Mouse (Mus musculus): ENCODE measurements around the gene Krt27. TPM values are rescaled to one million over a fixed set of nuclear protein-coding genes. Genes with fewer than 3 reads are reported as not detected.

Gene Krt27
- polyA plus RNA-seq, 2 experiments: not detected

DNA sequence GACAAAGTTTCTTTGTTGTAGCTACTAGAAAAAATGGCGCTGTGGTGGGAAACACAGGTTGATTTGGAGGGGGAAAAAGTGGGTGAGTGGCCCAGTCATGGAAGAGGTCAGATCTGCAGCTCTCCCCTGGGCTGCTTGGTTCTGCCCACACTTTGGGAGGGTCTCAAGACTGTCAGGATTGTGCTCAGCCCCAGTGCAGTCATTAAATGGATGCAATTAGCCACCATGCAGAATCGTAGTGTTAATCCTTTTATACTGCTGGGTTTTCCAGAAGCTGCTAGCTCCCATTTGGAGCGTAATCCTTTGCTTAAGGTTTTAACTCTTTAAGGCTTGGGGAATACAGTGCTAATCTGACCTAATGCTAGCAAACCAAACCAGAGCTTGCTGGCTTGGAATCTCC lies 45.1 kb upstream of the Krt27 start:
- ATAC-seq (ENCODE audit: low FRiP score, low read depth): no peak
- WGBS: 32% methylated on average over 3 of the region's 3 CpGs

GRCm38 (mm10) chr11:99392492-99392891 lies 41.6 kb upstream of the Krt27 start:
- H3K4me3 ChIP-seq (replicated peaks; ENCODE audit: low read length): no peak overlapping the region
- no peaks in the 10 kb centered on the region for H3K27me3 ChIP-seq (ENCODE audit: control insufficient read depth, insufficient read depth, low read length)
- WGBS: 84% methylated on average over 10 of the region's 10 CpGs
- ATAC-seq (ENCODE audit: low FRiP score, low read depth) (no peak), DNase-seq (ENCODE audit: low spot score) (no peak)
- H3K27ac ChIP-seq (replicated peaks; ENCODE audit: low read depth, low read length): no peak overlapping the region
- H3K9me3 ChIP-seq (ENCODE audit: control insufficient read depth, low read length): no peaks in the 10 kb centered on the region
- H3K9ac ChIP-seq (ENCODE audit: low read depth, low read length, severe bottlenecking): no peak overlapping the region
- H3K36me3 ChIP-seq (ENCODE audit: control insufficient read depth, insufficient read depth, low read length): no peaks in the 10 kb centered on the region
- no peaks in the 10 kb centered on the region for H3K4me1 ChIP-seq (ENCODE audit: control insufficient read depth, insufficient read depth, low read length)
- H3K4me2 ChIP-seq (replicated peaks; ENCODE audit: low read depth, low read length, severe bottlenecking): no peak overlapping the region
- TF ChIP-seq POLR2A (IDR thresholded peaks at IDR 0.05; ENCODE audit: borderline replicate concordance, extremely low read depth, insufficient read depth, insufficient read length): no peak

More for the DNA sequence above, 45.1 kb upstream of the Krt27 start:
- DNase-seq (ENCODE audit: low spot score): no peak
- no peaks in the 10 kb centered on the region for H3K4me1 ChIP-seq (ENCODE audit: control insufficient read depth, insufficient read depth, low read length)
- no peaks in the 10 kb centered on the region for H3K9me3 ChIP-seq (ENCODE audit: control insufficient read depth, low read length)
- no peaks in the 10 kb centered on the region for H3K36me3 ChIP-seq (ENCODE audit: control insufficient read depth, insufficient read depth, low read length)
- H3K9ac ChIP-seq (ENCODE audit: low read depth, low read length, severe bottlenecking): no peak overlapping the region
- no peak overlapping the region for H3K27ac ChIP-seq (replicated peaks; ENCODE audit: low read depth, low read length)
- H3K27me3 ChIP-seq (ENCODE audit: control insufficient read depth, insufficient read depth, low read length): no peaks in the 10 kb centered on the region
- TF ChIP-seq POLR2A (IDR thresholded peaks at IDR 0.05; ENCODE audit: borderline replicate concordance, extremely low read depth, insufficient read depth, insufficient read length): no peak
- H3K4me2 ChIP-seq (replicated peaks; ENCODE audit: low read depth, low read length, severe bottlenecking): no peak overlapping the region
- H3K4me3 ChIP-seq (replicated peaks; ENCODE audit: low read length): no peak overlapping the region

DNA sequence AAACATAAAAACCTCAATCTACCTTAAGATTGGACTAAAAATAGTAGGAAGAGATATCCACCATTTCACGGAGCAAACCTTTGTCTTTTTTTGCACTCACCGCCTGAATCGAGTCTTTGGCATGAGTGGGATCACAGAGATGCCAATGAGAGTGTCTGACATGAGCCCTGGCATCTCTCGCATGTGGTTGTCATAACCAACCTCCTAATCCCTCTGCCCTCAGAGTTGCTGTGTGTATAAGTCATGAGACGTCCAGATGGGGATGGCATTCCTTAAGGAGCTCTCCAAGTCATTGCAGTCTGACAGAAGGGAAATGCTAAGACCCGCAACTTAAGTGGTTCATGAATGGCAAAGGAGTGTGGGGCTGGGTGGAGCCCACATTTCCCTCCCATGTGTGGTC lies 40.5 kb upstream of the Krt27 start:
- Histone ChIP-seq H3K9me3 (ENCODE audit: control insufficient read depth, low read length) (no peaks in the 10 kb centered on the region), H3K27me3 (ENCODE audit: control insufficient read depth, insufficient read depth, low read length) (no peaks in the 10 kb centered on the region), H3K4me3 (replicated peaks; ENCODE audit: low read length) (no peak overlapping the region), H3K36me3 (ENCODE audit: control insufficient read depth, insufficient read depth, low read length) (no peaks in the 10 kb centered on the region), H3K4me2 (replicated peaks; ENCODE audit: low read depth, low read length, severe bottlenecking) (no peak overlapping the region), H3K27ac (replicated peaks; ENCODE audit: low read depth, low read length) (no peak overlapping the region), H3K4me1 (ENCODE audit: control insufficient read depth, insufficient read depth, low read length) (no peaks in the 10 kb centered on the region), H3K9ac (ENCODE audit: low read depth, low read length, severe bottlenecking) (no peak overlapping the region)
- no peak for ATAC-seq (ENCODE audit: low FRiP score, low read depth)
- DNase-seq (ENCODE audit: low spot score): no peak
- 70% methylated on average over 6 of the region's 6 CpGs for WGBS
- no peak for TF ChIP-seq POLR2A (IDR thresholded peaks at IDR 0.05; ENCODE audit: borderline replicate concordance, extremely low read depth, insufficient read depth, insufficient read length)

- Histone ChIP-seq H3K36me3 (ENCODE audit: control insufficient read depth, insufficient read depth, low read length) (no peaks in the 10 kb centered on the region), H3K4me2 (replicated peaks; ENCODE audit: low read depth, low read length, severe bottlenecking) (no peak overlapping the region), H3K4me1 (ENCODE audit: control insufficient read depth, insufficient read depth, low read length) (no peaks in the 10 kb centered on the region), H3K27me3 (ENCODE audit: control insufficient read depth, insufficient read depth, low read length) (no peaks in the 10 kb centered on the region), H3K9me3 (ENCODE audit: control insufficient read depth, low read length) (no peaks in the 10 kb centered on the region), H3K27ac (replicated peaks; ENCODE audit: low read depth, low read length) (no peak overlapping the region), H3K4me3 (replicated peaks; ENCODE audit: low read length) (no peak overlapping the region), H3K9ac (ENCODE audit: low read depth, low read length, severe bottlenecking) (no peak overlapping the region)
- WGBS: 66% methylated on average over 7 of the region's 7 CpGs
- ATAC-seq (ENCODE audit: low FRiP score, low read depth): no peak
- TF ChIP-seq POLR2A (IDR thresholded peaks at IDR 0.05; ENCODE audit: borderline replicate concordance, extremely low read depth, insufficient read depth, insufficient read length): no peak
- DNase-seq (ENCODE audit: low spot score): peak; percentile 31
These were observed 40.0 kb upstream of the Krt27 start for GRCm38 (mm10) chr11:99390866-99391265.

DNA sequence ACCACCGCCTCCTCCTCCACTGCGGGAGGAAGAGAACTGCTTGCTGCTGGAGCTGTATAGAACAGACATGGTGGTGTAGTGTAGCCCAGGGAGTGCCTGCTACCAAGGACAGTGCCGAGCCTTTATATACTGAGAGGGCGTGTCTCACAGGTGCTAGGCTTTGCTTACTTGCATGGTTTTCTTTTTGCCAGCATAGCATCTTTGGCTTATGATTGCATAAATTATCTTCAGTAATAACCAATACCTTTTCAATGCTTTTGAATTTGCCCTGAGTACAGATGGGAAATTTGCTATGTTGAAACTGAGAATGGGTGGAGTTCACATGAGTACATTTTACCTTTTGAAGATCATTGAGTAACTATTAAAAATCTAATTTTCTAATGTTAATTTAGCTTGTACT lies 38.4 kb upstream of the Krt27 start, which contains the start of gene Krt10:
Gene Krt10 (minus strand): TSS at position 101 of the 400 bp plus-strand sequence.
- 84% methylated on average over 4 of the region's 4 CpGs for WGBS
- Histone ChIP-seq H3K27me3 (ENCODE audit: control insufficient read depth, insufficient read depth, low read length) (no peaks in the 10 kb centered on the region), H3K4me3 (replicated peaks; ENCODE audit: low read length) (no peak within 1 kb of the TSS), H3K4me1 (ENCODE audit: control insufficient read depth, insufficient read depth, low read length) (no peaks in the 10 kb centered on the region), H3K27ac (replicated peaks; ENCODE audit: low read depth, low read length) (no peak within 1 kb of the TSS), H3K9me3 (ENCODE audit: control insufficient read depth, low read length) (no peaks in the 10 kb centered on the region), H3K36me3 (ENCODE audit: control insufficient read depth, insufficient read depth, low read length) (no peaks in the 10 kb centered on the region), H3K4me2 (replicated peaks; ENCODE audit: low read depth, low read length, severe bottlenecking) (no peak within 1 kb of the TSS), H3K9ac (ENCODE audit: low read depth, low read length, severe bottlenecking) (no peak within 1 kb of the TSS)
- TF ChIP-seq POLR2A (IDR thresholded peaks at IDR 0.05; ENCODE audit: borderline replicate concordance, extremely low read depth, insufficient read depth, insufficient read length): no peak
- ATAC-seq (ENCODE audit: low FRiP score, low read depth) (no peak), DNase-seq (ENCODE audit: low spot score) (no peak)

- H3K9ac ChIP-seq (ENCODE audit: low read depth, low read length, severe bottlenecking): no peak overlapping the region
- H3K4me1 ChIP-seq (ENCODE audit: control insufficient read depth, insufficient read depth, low read length): no peaks in the 10 kb centered on the region
- H3K36me3 ChIP-seq (ENCODE audit: control insufficient read depth, insufficient read depth, low read length): no peaks in the 10 kb centered on the region
- no peak overlapping the region for H3K27ac ChIP-seq (replicated peaks; ENCODE audit: low read depth, low read length)
- no peak for TF ChIP-seq POLR2A (IDR thresholded peaks at IDR 0.05; ENCODE audit: borderline replicate concordance, extremely low read depth, insufficient read depth, insufficient read length)
- H3K4me2 ChIP-seq (replicated peaks; ENCODE audit: low read depth, low read length, severe bottlenecking): no peak overlapping the region
- 93% methylated on average over 18 of the region's 18 CpGs for WGBS
- DNase-seq (ENCODE audit: low spot score): no peak
- no peaks in the 10 kb centered on the region for H3K9me3 ChIP-seq (ENCODE audit: control insufficient read depth, low read length)
- no peak overlapping the region for H3K4me3 ChIP-seq (replicated peaks; ENCODE audit: low read length)
- ATAC-seq (ENCODE audit: low FRiP score, low read depth): no peak
- no peaks in the 10 kb centered on the region for H3K27me3 ChIP-seq (ENCODE audit: control insufficient read depth, insufficient read depth, low read length)
These were observed 37.8 kb upstream of the Krt27 start for GRCm38 (mm10) chr11:99388661-99389060.

All from limb, embryonic 14.5 days (tissue).